Mouse (Mus musculus) myocyte (in vitro differentiated cells): ENCODE results near the gene Hist1h4d. TPM values are rescaled to one million over a fixed set of nuclear protein-coding genes. Genes with fewer than 3 reads are reported as not detected.
"Not testable (repeated sequence)": the region's sequence is repeated elsewhere in the genome, so short reads cannot be mapped to it uniquely, and the experiment has no call there.

Source experiments
- H3K27me3 ChIP-seq: one replicate; pipeline ENCODE4 v1.6.1; 2011; ENCODE audit not compliant: control insufficient read depth, insufficient read depth, insufficient read length
- H3K36me3 ChIP-seq: one replicate; pipeline ENCODE4 v1.6.1; 2011; ENCODE audit not compliant: control insufficient read depth, insufficient read depth
- H3K4me2 ChIP-seq: one replicate; pipeline ENCODE4 v1.6.1; 2011; ENCODE audit warnings: low read depth, control low read depth
- H3K4me3 ChIP-seq: one replicate; pipeline ENCODE4 v1.5.1; 2011; ENCODE audit warnings: mild to moderate bottlenecking, control low read depth, moderate library complexity
- H3K79me2 ChIP-seq: one replicate; pipeline ENCODE4 v1.6.1; 2011; ENCODE audit not compliant: control insufficient read depth, insufficient read depth
- H3ac ChIP-seq: one replicate; pipeline ENCODE4 v1.6.1; 2011; ENCODE audit not compliant: control insufficient read depth, insufficient read length
- CEBPB ChIP-seq: IDR thresholded peaks from 2 replicates; pipeline ENCODE4 v1.6.1; 2011; ENCODE audit warnings: mild to moderate bottlenecking, moderate library complexity; ENCODE audit not compliant: poor library complexity, insufficient read depth, severe bottlenecking
- E2F4 ChIP-seq: IDR thresholded peaks from one replicate; pipeline ENCODE4 v1.6.1; 2011; ENCODE audit warnings: mild to moderate bottlenecking, control low read depth, moderate library complexity; ENCODE audit not compliant: insufficient read depth
- MAX ChIP-seq: IDR thresholded peaks from one replicate; pipeline ENCODE4 v1.6.1; 2011; ENCODE audit warnings: low read depth, mild to moderate bottlenecking, control low read depth
- MYOD1 ChIP-seq, 3 experiments: IDR thresholded peaks; one replicate each; pipeline ENCODE4 v1.6.1; 2011; ENCODE audit warnings: control low read depth in 2 of 3, low read depth in 2 of 3, mild to moderate bottlenecking in 2 of 3, moderate library complexity in 1 of 3; ENCODE audit not compliant: insufficient read length in 2 of 3, control insufficient read depth in 1 of 3
- MYOG ChIP-seq, 3 experiments: IDR thresholded peaks; one replicate each; pipeline ENCODE4 v1.6.1; 2011; ENCODE audit warnings: control low read depth in 2 of 3, low read depth in 2 of 3, mild to moderate bottlenecking in 2 of 3; ENCODE audit not compliant: insufficient read length in 2 of 3, control insufficient read depth in 1 of 3, insufficient read depth in 1 of 3
- POLR2A ChIP-seq: IDR thresholded peaks from one replicate; pipeline ENCODE4 v1.6.1; 2011; ENCODE audit warnings: low read depth, mild to moderate bottlenecking, control low read depth, moderate library complexity; ENCODE audit not compliant: insufficient read length
- POLR2AphosphoS2 ChIP-seq: IDR thresholded peaks from one replicate; pipeline ENCODE4 v1.6.1; 2011; ENCODE audit warnings: low read depth, control low read depth; ENCODE audit not compliant: insufficient read length
- REST ChIP-seq: IDR thresholded peaks from one replicate; pipeline ENCODE4 v1.6.1; 2011; ENCODE audit warnings: mild to moderate bottlenecking, control low read depth, moderate library complexity; ENCODE audit not compliant: insufficient read depth, insufficient read length
- SRF ChIP-seq: IDR thresholded peaks from one replicate; pipeline ENCODE4 v1.6.1; 2011; ENCODE audit warnings: low read depth; ENCODE audit not compliant: control insufficient read depth, insufficient read length
- TCF12 ChIP-seq: IDR thresholded peaks from one replicate; pipeline ENCODE4 v1.6.1; 2011; ENCODE audit warnings: mild to moderate bottlenecking, control low read depth; ENCODE audit not compliant: poor library complexity, insufficient read depth, severe bottlenecking
- TCF3 ChIP-seq: IDR thresholded peaks from one replicate; pipeline ENCODE4 v1.6.1; 2011; ENCODE audit warnings: low read depth, control low read depth; ENCODE audit not compliant: insufficient read length
- USF1 ChIP-seq: IDR thresholded peaks from one replicate; pipeline ENCODE4 v1.6.1; 2011; ENCODE audit warnings: low read depth, mild to moderate bottlenecking, control low read depth, moderate library complexity
- polyA plus RNA-seq: library from polyadenylated mRNA; unstranded; fragments of >200 nt; fragmentation: generic; extraction: Trizol; gene quantifications from one replicate; pipeline ENCODE4 v1.2.1, GENCODE M21; 2012; ENCODE audit warnings: missing spikeins

Hist1h4d gene
- polyA plus RNA-seq, 1 experiment, result 1.8 TPM

DNA sequence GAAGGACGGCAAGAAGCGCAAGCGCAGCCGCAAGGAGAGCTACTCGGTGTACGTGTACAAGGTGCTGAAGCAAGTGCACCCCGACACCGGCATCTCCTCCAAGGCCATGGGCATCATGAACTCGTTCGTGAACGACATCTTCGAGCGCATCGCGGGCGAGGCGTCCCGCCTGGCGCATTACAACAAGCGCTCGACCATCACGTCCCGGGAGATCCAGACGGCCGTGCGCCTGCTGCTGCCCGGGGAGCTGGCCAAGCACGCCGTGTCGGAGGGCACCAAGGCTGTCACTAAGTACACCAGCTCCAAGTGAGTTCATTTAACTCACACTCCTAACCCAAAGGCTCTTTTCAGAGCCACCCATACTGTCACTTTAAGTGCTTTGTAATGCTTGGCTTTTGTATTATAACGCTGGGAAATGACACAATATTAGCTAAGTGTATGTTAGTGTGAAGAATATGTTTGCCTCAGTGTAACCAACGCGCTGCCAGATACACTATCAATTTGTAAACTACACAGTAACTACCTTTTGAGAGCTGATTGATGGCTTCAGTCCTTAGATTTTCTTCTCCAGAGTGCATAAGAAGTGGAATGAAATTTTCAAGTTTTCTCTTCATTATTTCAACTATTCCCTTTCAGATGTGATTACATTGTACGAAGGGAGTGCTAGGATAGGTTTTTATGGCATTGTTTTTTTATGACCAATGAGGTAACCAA, 9.7 kb upstream of the Hist1h4d start:
- not testable (repeated sequence) for H3K79me2 ChIP-seq, H3K36me3 ChIP-seq, H3K27me3 ChIP-seq, H3ac ChIP-seq
- H3K4me3 ChIP-seq, result peak overlapping the region; percentile 27
- TF ChIP-seq POLR2AphosphoS2 (peak; percentile 82), POLR2A (peak; percentile 78)
- peak overlapping the region; percentile 64 for H3K4me2 ChIP-seq

DNA sequence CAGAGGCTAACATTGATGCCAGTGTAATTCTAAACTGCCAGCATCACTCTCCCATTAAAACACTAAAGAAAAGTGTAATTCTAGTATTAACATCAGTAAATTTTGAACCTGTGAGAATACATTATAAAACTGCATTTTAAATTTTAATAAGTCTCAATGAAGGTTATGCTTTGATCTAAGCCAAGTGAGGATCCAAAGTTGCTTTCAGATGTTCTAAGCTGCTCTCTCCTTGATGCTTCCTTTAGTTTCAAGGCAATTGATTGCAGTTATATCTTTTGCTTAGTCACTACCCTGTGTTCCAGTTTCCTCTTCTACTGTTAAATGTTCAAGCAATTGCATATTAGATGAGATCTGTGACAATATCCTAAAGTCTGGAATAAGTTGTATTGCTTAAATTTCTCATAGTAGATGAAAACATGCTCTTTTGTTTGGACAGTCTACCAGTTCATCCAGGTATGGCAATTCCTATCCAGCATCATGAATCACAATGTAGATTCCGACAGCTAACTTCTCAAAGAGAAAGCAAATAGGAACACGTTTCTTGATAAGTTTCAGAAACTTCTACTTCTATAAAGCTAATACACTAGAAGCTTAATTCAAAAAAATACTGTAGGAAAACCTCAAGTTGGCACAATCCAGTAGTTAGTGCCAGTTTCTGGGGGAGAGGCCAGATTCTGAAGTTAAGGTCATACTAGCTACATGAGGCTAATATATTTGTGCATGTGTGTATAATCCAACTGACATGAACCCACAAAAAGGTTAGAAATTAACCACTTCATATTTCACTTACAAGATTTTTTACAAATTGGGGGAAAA, 9.0 kb upstream of the Hist1h4d start:
- H3K79me2 ChIP-seq, result no peaks in the 10 kb centered on the region
- H3K27me3 ChIP-seq, result no peaks in the 10 kb centered on the region
- no peak for TF ChIP-seq MYOD1 (IDR thresholded peaks at IDR 0.05; ENCODE audit: control insufficient read depth in 1 of 3, insufficient read length in 2 of 3, low read depth in 2 of 3)
- TF ChIP-seq POLR2A, result no peak
- TF ChIP-seq MYOG (IDR thresholded peaks at IDR 0.05; ENCODE audit: control insufficient read depth in 1 of 3, insufficient read depth in 1 of 3, insufficient read length in 2 of 3, low read depth in 2 of 3), result no peak
- TF ChIP-seq CEBPB, result no peak
- TF ChIP-seq POLR2AphosphoS2, result no peak
- no peak for TF ChIP-seq TCF3
- no peak for TF ChIP-seq MAX
- TF ChIP-seq REST, result no peak
- no peak for TF ChIP-seq USF1
- TF ChIP-seq TCF12, result no peak
- TF ChIP-seq SRF, result no peak
- no peak for TF ChIP-seq E2F4
- peak overlapping the region; percentile 27 for H3K4me3 ChIP-seq
- H3K4me2 ChIP-seq, result peak overlapping the region; percentile 64
- no peak overlapping the region for H3ac ChIP-seq
- no peaks in the 10 kb centered on the region for H3K36me3 ChIP-seq

DNA sequence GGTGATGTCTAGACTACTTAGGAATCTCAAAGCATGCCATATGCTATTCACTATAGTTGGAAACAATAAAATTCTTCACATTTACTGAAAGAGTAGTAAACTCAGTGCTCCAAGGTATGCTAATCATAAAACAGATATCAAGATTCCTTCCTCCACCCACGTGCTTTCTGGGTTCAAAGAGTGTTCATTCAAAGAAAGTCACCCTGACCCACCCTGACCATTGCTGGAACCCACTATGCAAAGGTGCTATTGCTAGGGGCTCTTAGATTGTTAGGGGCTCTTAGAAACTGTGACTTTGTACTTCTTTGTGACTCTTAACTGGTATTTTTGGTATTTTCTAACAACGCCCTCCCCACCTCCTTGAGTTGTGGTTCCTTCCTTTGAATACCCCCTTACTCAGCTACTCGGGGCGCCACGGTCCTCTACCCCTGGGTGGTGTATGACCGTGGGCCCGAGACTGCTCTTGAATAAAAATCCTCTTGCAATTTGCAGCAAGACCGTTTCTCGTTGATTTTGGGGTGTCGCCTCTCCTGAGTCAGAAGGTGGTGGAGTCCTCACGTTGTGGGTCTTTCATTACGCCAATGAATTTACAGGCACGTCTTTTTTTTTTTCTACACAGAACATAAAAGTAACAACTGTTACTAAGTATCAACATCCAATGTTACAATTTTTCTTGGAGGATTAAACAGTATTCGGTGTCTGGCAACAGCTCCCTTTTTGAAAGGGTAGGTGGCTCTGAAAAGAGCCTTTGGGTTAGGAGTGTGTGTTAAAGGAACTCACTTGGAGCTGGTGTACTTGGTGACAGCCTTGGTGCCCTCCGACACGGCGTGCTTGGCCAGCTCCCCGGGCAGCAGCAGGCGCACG, 8.1 kb upstream of the Hist1h4d start:
- not testable (repeated sequence) for H3K79me2 ChIP-seq, H3ac ChIP-seq, H3K27me3 ChIP-seq, H3K36me3 ChIP-seq
- Histone ChIP-seq H3K4me3 (peak overlapping the region; percentile 27), H3K4me2 (peak overlapping the region; percentile 64)

DNA sequence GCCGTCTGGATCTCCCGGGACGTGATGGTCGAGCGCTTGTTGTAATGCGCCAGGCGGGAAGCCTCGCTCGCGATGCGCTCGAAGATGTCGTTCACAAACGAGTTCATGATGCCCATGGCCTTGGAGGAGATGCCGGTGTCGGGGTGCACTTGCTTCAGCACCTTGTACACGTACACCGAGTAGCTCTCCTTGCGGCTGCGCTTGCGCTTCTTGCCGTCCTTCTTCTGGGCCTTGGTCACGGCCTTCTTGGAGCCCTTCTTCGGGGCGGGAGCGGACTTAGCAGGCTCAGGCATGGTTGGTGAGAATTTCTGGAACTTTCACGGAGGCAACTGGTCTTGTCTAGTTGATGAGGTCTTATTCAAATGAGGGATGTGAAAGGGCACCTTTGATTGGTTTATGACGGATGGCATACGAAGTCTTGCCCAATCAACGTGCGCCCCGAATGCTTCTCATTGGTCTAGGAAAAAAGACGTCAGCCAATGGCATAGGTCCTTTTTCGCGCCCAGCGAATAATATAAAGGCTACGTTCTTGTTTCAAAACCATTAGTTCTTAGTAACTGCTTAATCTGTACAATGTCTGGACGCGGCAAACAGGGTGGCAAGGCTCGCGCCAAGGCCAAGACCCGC, 7.4 kb upstream of the Hist1h4d start, which contains the start of the genes Hist1h2bf and Hist1h2ad:
Hist1h2bf (minus strand) TSS at position 299 of the 627 bp plus-strand sequence.
Hist1h2ad (plus strand) TSS at position 484 of the 627 bp plus-strand sequence.
- H3ac ChIP-seq, H3K36me3 ChIP-seq, H3K79me2 ChIP-seq, H3K27me3 ChIP-seq: not testable (repeated sequence)
- peak within 1 kb of the TSS; percentile 27 for H3K4me3 ChIP-seq
- TF ChIP-seq POLR2A, result peak; percentile 65
- TF ChIP-seq POLR2AphosphoS2, result peak; percentile 84
- TF ChIP-seq E2F4, result peak; percentile 83
- H3K4me2 ChIP-seq, result peak within 1 kb of the TSS; percentile 77

DNA sequence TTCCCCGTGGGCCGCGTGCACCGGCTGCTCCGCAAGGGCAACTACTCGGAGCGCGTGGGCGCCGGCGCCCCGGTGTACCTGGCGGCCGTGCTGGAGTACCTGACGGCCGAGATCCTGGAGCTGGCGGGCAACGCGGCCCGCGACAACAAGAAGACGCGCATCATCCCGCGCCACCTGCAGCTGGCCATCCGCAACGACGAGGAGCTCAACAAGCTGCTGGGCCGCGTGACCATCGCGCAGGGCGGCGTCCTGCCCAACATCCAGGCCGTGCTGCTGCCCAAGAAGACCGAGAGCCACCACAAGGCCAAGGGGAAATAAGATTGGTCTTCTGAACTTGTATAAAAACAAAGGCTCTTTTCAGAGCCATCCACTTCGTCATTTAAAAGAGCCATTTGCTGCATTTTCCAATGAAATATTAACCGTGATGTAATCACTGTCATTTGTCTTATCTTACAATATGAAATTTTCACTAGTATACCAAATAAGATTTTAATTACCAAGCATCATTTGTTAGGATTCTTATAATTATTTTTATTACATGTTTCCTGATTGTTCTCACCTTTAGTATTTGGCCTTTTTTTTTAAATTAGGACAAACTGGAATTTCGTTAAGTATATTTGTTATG, 6.7 kb upstream of the Hist1h4d start:
- H3ac ChIP-seq, H3K27me3 ChIP-seq, H3K36me3 ChIP-seq, H3K79me2 ChIP-seq: not testable (repeated sequence)
- Histone ChIP-seq H3K4me2 (peak overlapping the region; percentile 77), H3K4me3 (peak overlapping the region; percentile 27)
- TF ChIP-seq POLR2AphosphoS2 (peak; percentile 70), POLR2A (peak; percentile 61)
